Mouse (Mus musculus) midbrain, embryonic 10.5 days (tissue): ENCODE data around the gene Sycp3. TPM values are rescaled to one million over a fixed set of nuclear protein-coding genes. Genes with fewer than 3 reads are reported as not detected.

Experiments used
- polyA plus RNA-seq: library from polyadenylated mRNA; unstranded; fragments of >200 nt; fragmentation: Nextera tagmentation; extraction: Ambion mirVana; gene quantifications from 2 replicates; pipeline ENCODE4 v1.2.1, GENCODE M21; 2016

The Sycp3 gene
- polyA plus RNA-seq, 1 experiment from 2014 or later: 0.17 TPM

Other genes with a start within 250 kb of the Sycp3 start
- 0.28 and 0.43 TPM in 2 replicates for gene Dram1, start 80.5 kb upstream of the Sycp3 start, polyA plus RNA-seq
- gene Gnptab, start 80.4 kb upstream of the Sycp3 start, polyA plus RNA-seq: 6.7 and 7.9 TPM in 2 replicates
- 9.3 and 10.3 TPM in 2 replicates for gene Chpt1, start 44.5 kb downstream of the Sycp3 start, polyA plus RNA-seq
- gene Mybpc1, start 145.6 kb downstream of the Sycp3 start, polyA plus RNA-seq: 1.0 and 1.6 TPM in 2 replicates
- 0.10 TPM in 1 of 2 replicates, not detected in the other for gene Spic, start 225.4 kb downstream of the Sycp3 start, polyA plus RNA-seq